Mouse (Mus musculus): ENCODE data around the gene Eno3. TPM values are rescaled to one million over a fixed set of nuclear protein-coding genes. Genes with fewer than 3 reads are reported as not detected.

Gene Eno3
- polyA plus RNA-seq, 1 experiment from 2014 or later, result 8.3 TPM

- Histone ChIP-seq H3K36me3 (ENCODE audit: control insufficient read depth, insufficient read depth, low read length) (peaks cover 42% of the 10 kb centered on the region), H3K9me3 (ENCODE audit: control insufficient read depth, low read length) (no peaks in the 10 kb centered on the region), H3K4me2 (ENCODE audit: low read depth, low read length) (peak within 1 kb of the TSS; percentile 100), H3K27me3 (ENCODE audit: control insufficient read depth, insufficient read depth, low read length) (no peaks in the 10 kb centered on the region), H3K9ac (replicated peaks; ENCODE audit: low read depth, low read length) (peak within 1 kb of the TSS; percentile 88), H3K4me3 (ENCODE audit: low read depth, low read length) (peak within 1 kb of the TSS; percentile 77), H3K4me1 (ENCODE audit: control insufficient read depth, insufficient read depth, low read length) (peaks cover 21% of the 10 kb centered on the region), H3K27ac (ENCODE audit: low read depth, low read length) (peak within 1 kb of the TSS; percentile 84)
- ATAC-seq (ENCODE audit: low read depth), result peak; percentile 91
- WGBS, result under 1% methylated on average over 63 of the region's 63 CpGs
Measured at GRCm38 (mm10) chr11:70646691-70647650, 10.0 kb upstream of the Eno3 start, which contains the start of the genes Rnf167 and Slc25a11. Gene Rnf167 (plus strand): TSS chr11:70647235. Gene Slc25a11 (minus strand): TSS chr11:70647479.

- Histone ChIP-seq H3K9ac (replicated peaks; ENCODE audit: low read depth, low read length) (peak overlapping the region; percentile 70), H3K27me3 (ENCODE audit: control insufficient read depth, insufficient read depth, low read length) (no peaks in the 10 kb centered on the region), H3K9me3 (ENCODE audit: control insufficient read depth, low read length) (no peaks in the 10 kb centered on the region), H3K4me2 (ENCODE audit: low read depth, low read length) (peak overlapping the region; percentile 100), H3K36me3 (ENCODE audit: control insufficient read depth, insufficient read depth, low read length) (peaks cover 42% of the 10 kb centered on the region), H3K27ac (ENCODE audit: low read depth, low read length) (peak overlapping the region; percentile 84), H3K4me3 (ENCODE audit: low read depth, low read length) (peak overlapping the region; percentile 77), H3K4me1 (ENCODE audit: control insufficient read depth, insufficient read depth, low read length) (peaks cover 26% of the 10 kb centered on the region)
- ATAC-seq (ENCODE audit: low read depth), result no peak
- 4% methylated on average over 28 of the region's 28 CpGs for WGBS
Measured at GRCm38 (mm10) chr11:70647716-70648420, 9.1 kb upstream of the Eno3 start.

DNA sequence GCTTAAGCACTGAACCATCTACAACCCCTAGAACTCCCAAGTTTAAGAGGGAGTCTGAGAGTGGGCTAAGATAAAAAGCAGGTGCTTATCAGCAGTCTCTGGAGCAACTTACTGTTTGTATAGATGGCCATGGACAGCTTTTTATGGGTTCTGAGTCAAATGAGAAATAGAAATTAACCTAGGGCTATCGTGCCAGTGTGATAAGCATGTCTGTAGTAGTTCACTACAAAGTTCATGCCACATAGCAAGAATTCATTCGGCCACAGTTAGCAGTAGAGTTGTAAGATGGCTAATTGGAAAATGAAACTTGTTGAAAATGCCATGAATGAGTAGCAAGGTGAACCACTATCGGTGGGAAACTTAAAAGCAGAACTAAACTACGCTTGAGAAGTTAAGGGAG, 8.5 kb upstream of the Eno3 start:
- ATAC-seq (ENCODE audit: low read depth), result no peak
- H3K4me1 ChIP-seq (ENCODE audit: control insufficient read depth, insufficient read depth, low read length), result peaks cover 30% of the 10 kb centered on the region
- 88% methylated on average over 4 of the region's 4 CpGs for WGBS
- peak overlapping the region; percentile 77; the same call in 1 of the 2 replicates for H3K4me3 ChIP-seq (ENCODE audit: low read depth, low read length)
- H3K36me3 ChIP-seq (ENCODE audit: control insufficient read depth, insufficient read depth, low read length), result peaks cover 42% of the 10 kb centered on the region
- peak overlapping the region; percentile 100 for H3K4me2 ChIP-seq (ENCODE audit: low read depth, low read length)
- no peaks in the 10 kb centered on the region for H3K9me3 ChIP-seq (ENCODE audit: control insufficient read depth, low read length)
- H3K9ac ChIP-seq (replicated peaks; ENCODE audit: low read depth, low read length), result peak overlapping the region; percentile 70; the same call in 1 of the 2 replicates
- H3K27me3 ChIP-seq (ENCODE audit: control insufficient read depth, insufficient read depth, low read length), result no peaks in the 10 kb centered on the region
- no peak overlapping the region for H3K27ac ChIP-seq (ENCODE audit: low read depth, low read length)

GRCm38 (mm10) chr11:70649185-70649734, 7.7 kb upstream of the Eno3 start:
- WGBS, result 81% methylated on average over 8 of the region's 8 CpGs
- no peaks in the 10 kb centered on the region for H3K9me3 ChIP-seq (ENCODE audit: control insufficient read depth, low read length)
- H3K4me1 ChIP-seq (ENCODE audit: control insufficient read depth, insufficient read depth, low read length), result peaks cover 30% of the 10 kb centered on the region
- no peak overlapping the region for H3K9ac ChIP-seq (replicated peaks; ENCODE audit: low read depth, low read length)
- H3K4me2 ChIP-seq (ENCODE audit: low read depth, low read length), result peak overlapping the region; percentile 100; the same call in 1 of the 2 replicates
- no peaks in the 10 kb centered on the region for H3K27me3 ChIP-seq (ENCODE audit: control insufficient read depth, insufficient read depth, low read length)
- no peak overlapping the region for H3K27ac ChIP-seq (ENCODE audit: low read depth, low read length)
- peaks cover 40% of the 10 kb centered on the region for H3K36me3 ChIP-seq (ENCODE audit: control insufficient read depth, insufficient read depth, low read length)
- H3K4me3 ChIP-seq (ENCODE audit: low read depth, low read length), result no peak overlapping the region
- no peak for ATAC-seq (ENCODE audit: low read depth)

DNA sequence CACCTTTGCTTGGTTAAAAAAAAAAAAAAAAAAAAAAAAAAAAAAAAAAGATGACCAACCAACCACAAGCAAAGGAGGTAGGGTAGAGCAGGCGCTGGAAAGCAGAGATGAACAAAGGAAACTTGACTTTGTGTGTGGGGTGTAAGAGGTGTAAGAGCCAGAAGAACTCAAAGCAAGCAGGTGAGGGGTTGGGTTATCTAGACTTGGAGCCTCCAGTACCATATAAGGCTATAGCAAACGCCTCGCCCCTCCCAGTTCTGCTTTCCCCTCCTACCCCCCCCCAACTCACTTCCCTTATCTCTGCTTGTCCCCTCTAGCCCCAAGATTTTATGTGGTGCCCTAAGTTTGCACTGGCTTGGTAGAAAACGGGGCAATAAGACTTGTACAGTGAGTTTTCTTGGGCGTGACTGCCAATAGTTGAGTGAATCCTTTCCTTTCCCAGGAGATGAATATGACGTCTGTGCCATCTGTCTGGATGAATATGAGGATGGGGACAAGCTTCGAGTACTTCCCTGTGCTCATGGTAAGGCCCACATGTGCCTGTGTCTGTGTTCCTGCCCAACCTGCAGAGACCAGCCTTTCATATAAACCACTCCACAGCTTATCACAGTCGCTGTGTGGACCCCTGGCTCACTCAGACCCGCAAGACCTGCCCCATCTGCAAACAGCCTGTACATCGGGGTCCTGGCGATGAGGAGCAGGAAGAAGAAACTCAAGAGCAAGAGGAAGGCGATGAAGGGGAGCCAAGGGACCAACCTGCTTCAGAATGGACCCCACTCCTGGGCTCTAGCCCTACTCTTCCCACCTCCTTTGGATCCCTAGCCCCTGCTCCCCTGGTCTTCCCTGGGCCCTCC, 6.5 kb upstream of the Eno3 start:
- no peaks in the 10 kb centered on the region for H3K27me3 ChIP-seq (ENCODE audit: control insufficient read depth, insufficient read depth, low read length)
- no peak overlapping the region for H3K4me3 ChIP-seq (ENCODE audit: low read depth, low read length)
- ATAC-seq (ENCODE audit: low read depth), result no peak
- WGBS, result 81% methylated on average over 12 of the region's 12 CpGs
- H3K9ac ChIP-seq (replicated peaks; ENCODE audit: low read depth, low read length), result no peak overlapping the region
- no peaks in the 10 kb centered on the region for H3K9me3 ChIP-seq (ENCODE audit: control insufficient read depth, low read length)
- peaks cover 30% of the 10 kb centered on the region for H3K36me3 ChIP-seq (ENCODE audit: control insufficient read depth, insufficient read depth, low read length)
- H3K4me2 ChIP-seq (ENCODE audit: low read depth, low read length), result no peak overlapping the region
- peaks cover 28% of the 10 kb centered on the region for H3K4me1 ChIP-seq (ENCODE audit: control insufficient read depth, insufficient read depth, low read length)
- H3K27ac ChIP-seq (ENCODE audit: low read depth, low read length), result no peak overlapping the region

DNA sequence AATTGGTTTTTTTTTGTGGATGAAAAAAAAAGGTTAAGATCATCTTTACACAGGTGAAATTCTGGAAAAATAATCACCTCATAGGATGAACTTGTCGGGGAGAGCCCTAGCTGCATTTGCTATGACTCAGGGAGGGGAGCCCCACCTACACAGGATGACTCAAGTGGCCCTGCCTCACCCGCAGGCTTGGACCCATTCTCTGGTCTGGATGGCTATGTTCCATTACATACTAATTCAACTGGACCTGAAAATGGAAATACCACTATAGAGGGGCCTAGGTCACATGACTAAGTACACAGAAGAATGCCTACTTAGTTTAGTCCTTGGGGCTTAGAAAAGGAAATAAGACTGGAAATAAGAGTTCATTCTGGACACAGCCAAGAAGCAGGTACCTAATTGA, 5.6 kb upstream of the Eno3 start:
- Histone ChIP-seq H3K4me3 (ENCODE audit: low read depth, low read length) (no peak overlapping the region), H3K27ac (ENCODE audit: low read depth, low read length) (no peak overlapping the region), H3K36me3 (ENCODE audit: control insufficient read depth, insufficient read depth, low read length) (peaks cover 30% of the 10 kb centered on the region), H3K9ac (replicated peaks; ENCODE audit: low read depth, low read length) (no peak overlapping the region), H3K4me2 (ENCODE audit: low read depth, low read length) (no peak overlapping the region), H3K27me3 (ENCODE audit: control insufficient read depth, insufficient read depth, low read length) (no peaks in the 10 kb centered on the region), H3K9me3 (ENCODE audit: control insufficient read depth, low read length) (no peaks in the 10 kb centered on the region), H3K4me1 (ENCODE audit: control insufficient read depth, insufficient read depth, low read length) (peaks cover 28% of the 10 kb centered on the region)
- WGBS, result 85% methylated on average over 2 of the region's 2 CpGs
- ATAC-seq (ENCODE audit: low read depth), result no peak

DNA sequence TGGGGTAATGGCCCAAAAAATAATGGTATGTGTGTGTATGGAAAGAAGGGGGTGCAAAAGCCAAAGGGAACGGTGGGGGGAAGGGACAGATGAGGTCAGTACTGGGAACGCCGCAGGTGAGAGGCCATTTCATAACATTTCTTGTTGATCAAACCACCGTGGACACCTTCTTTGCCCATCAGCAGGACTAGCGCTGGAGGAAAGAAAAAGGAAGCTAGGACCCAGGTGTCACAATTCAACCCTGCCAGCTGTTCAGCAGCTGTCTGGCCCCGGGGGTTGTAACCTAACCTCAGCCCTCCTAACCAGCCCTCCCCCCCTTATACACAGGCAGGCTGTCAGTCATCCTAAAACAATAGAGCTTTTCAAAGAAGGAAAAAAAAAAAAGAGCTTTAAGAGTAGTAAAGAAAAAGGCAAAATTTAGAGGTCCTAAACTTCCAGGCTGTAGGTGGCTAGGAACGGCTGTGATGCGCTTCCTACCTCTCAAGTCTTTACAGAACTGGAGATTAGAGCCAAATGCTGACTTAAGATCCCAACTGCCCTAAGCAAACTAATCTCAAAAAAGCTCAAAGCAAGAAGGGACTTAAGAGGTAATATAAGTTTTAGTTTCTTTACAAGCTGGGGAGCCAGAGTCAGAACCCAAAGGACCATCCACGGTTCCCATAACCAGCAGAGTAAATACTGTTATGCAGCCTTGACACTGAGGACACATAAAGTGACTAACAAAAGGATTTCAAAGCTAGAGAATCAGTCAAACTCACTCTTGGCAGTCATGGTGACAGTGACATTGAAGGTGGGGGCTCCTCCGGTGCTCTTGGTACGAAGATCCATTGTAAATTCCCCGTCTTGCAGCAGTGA, 4.7 kb upstream of the Eno3 start:
- no peak overlapping the region for H3K9ac ChIP-seq (replicated peaks; ENCODE audit: low read depth, low read length)

More for the DNA sequence above, 4.7 kb upstream of the Eno3 start:
- Histone ChIP-seq H3K9me3 (ENCODE audit: control insufficient read depth, low read length) (no peaks in the 10 kb centered on the region), H3K4me2 (ENCODE audit: low read depth, low read length) (peak overlapping the region; percentile 91), H3K4me1 (ENCODE audit: control insufficient read depth, insufficient read depth, low read length) (peaks cover 34% of the 10 kb centered on the region), H3K27me3 (ENCODE audit: control insufficient read depth, insufficient read depth, low read length) (no peaks in the 10 kb centered on the region), H3K4me3 (ENCODE audit: low read depth, low read length) (peak overlapping the region; percentile 98; the same call in 1 of the 2 replicates), H3K36me3 (ENCODE audit: control insufficient read depth, insufficient read depth, low read length) (peaks cover 30% of the 10 kb centered on the region), H3K27ac (ENCODE audit: low read depth, low read length) (no peak overlapping the region)
- no peak for ATAC-seq (ENCODE audit: low read depth)
- WGBS, result 72% methylated on average over 12 of the region's 12 CpGs
